ENCODE assay signal across 9 mouse cellular contexts in genomic region chr2:74715504-74716241, GRCm38 (mm10). TPM values are rescaled to one million over a fixed set of nuclear protein-coding genes. Genes with fewer than 3 reads are reported as not detected.
DNase-seq lines count a peak whose midpoint lies in the region; ATAC-seq and TF ChIP-seq lines count a peak whose summit lies in the region.
"Had no signal": no experiment of that assay in that cellular context is flagged by ENCODE, and none has a peak within 500 bp of the region (broad histone marks: within the 10 kb centered on the region; RNA-seq: fewer than 3 reads in every experiment).

No protein-coding gene starts in this region.

- dilution Hi-C loops in CH12.LX (cut with MboI; ENCODE audit: extremely low pct_ligation_motif_present, extremely low pct_unique_long_range_greater_than_20kb, low sequenced_read_pairs), result no loop called here

- no peak overlapping the region for H3K9ac ChIP-seq in CH12.LX (ENCODE audit: insufficient read depth, low read depth)
- H3K9ac ChIP-seq in forebrain, embryonic 12.5 days, result no peak overlapping the region
- no peak overlapping the region for H3K9ac ChIP-seq in heart, embryonic 16.5 days (ENCODE audit: low read length)
- no peak overlapping the region for H3K9ac ChIP-seq in liver, embryonic 12.5 days
- peak overlapping the region; percentile 100 for H3K9ac ChIP-seq in neural tube, embryonic 11.5 days (ENCODE audit: low read length)

- no peaks in the 10 kb centered on the region for H3K36me3 ChIP-seq in CH12.LX (replicated peaks in 1 of 2; ENCODE audit: control insufficient read depth in 1 of 2, insufficient read depth in 1 of 2, low read length in 1 of 2)
- H3K36me3 ChIP-seq in forebrain, embryonic 12.5 days (replicated peaks), result no peaks in the 10 kb centered on the region
- no peaks in the 10 kb centered on the region for H3K36me3 ChIP-seq in heart, embryonic 16.5 days (ENCODE audit: control insufficient read depth, insufficient read depth)
- H3K36me3 ChIP-seq in liver, embryonic 12.5 days, result no peaks in the 10 kb centered on the region
- no peaks in the 10 kb centered on the region for H3K36me3 ChIP-seq in neural tube, embryonic 11.5 days (ENCODE audit: control insufficient read depth, insufficient read depth, low read length)

- peak overlapping the region; percentile 67; the same call in 1 of the 2 replicates for H3K4me2 ChIP-seq in CH12.LX (ENCODE audit: insufficient read depth, low read depth, poor library complexity, severe bottlenecking)
- H3K4me2 ChIP-seq in forebrain, embryonic 12.5 days, result peak overlapping the region; percentile 50
- H3K4me2 ChIP-seq in heart, embryonic 16.5 days (ENCODE audit: low read depth, low read length), result peak overlapping the region; percentile 35
- peak overlapping the region; percentile 40 for H3K4me2 ChIP-seq in liver, embryonic 12.5 days
- H3K4me2 ChIP-seq in neural tube, embryonic 11.5 days (ENCODE audit: low read depth), result peak overlapping the region; percentile 75

- no peaks in the 10 kb centered on the region for H3K79me2 ChIP-seq in CH12.LX (replicated peaks; ENCODE audit: control insufficient read depth, extremely low read depth, insufficient read depth, poor library complexity, severe bottlenecking)

- TF ChIP-seq CTCF in CH12.LX (conservative IDR thresholded peaks at IDR 0.05 in 1 of 2, IDR thresholded peaks at IDR 0.05 in 1 of 2; ENCODE audit: low read depth in 2 of 2, low read length in 2 of 2), result peak; percentile 49 to 83

- in situ Hi-C loops in CH12.LX (cut with MboI; ENCODE audit: low pct_ligation_motif_present, low pct_unique_long_range_greater_than_20kb, low sequenced_read_pairs), result loop anchor here (5.0 to 25.0 kb wide), 2 partner anchors 247 to 872 kb away; no protein-coding TSS in a partner anchor

- ATAC-seq in forebrain, embryonic 12.5 days (ENCODE audit: low FRiP score), result peak; percentile 81
- ATAC-seq in heart, embryonic 16.5 days (replicated peaks; ENCODE audit: extremely low read depth, insufficient read depth, low FRiP score), result peak; percentile 76; the same call in 1 of the 2 replicates
- peak; percentile 24; the same call in 1 of the 2 replicates for ATAC-seq in liver, embryonic 12.5 days
- ATAC-seq in neural tube, embryonic 11.5 days (ENCODE audit: insufficient read depth, low FRiP score, low TSS enrichment), result peak; percentile 58; the same call in 1 of the 2 replicates

- TF ChIP-seq RAD21 in CH12.LX (IDR thresholded peaks at IDR 0.05; ENCODE audit: low read depth, low read length), result peak; percentile 80

- H3K27ac ChIP-seq in CH12.LX (ENCODE audit: insufficient read depth, low read depth), result 0 out of 2 replicates have a peak overlapping the region, but pooled peaks have one; percentile 16
- H3K27ac ChIP-seq in forebrain, embryonic 12.5 days, result no peak overlapping the region
- H3K27ac ChIP-seq in heart, embryonic 16.5 days (ENCODE audit: low read length), result no peak overlapping the region
- no peak overlapping the region for H3K27ac ChIP-seq in liver, embryonic 12.5 days
- H3K27ac ChIP-seq in neural tube, embryonic 11.5 days (ENCODE audit: low read depth, low read length), result peak overlapping the region; percentile 93
- H3K27ac ChIP-seq: macrophage had no signal

- 3% methylated on average over 26 of the region's 26 CpGs for WGBS in forebrain, embryonic 12.5 days
- 3% methylated on average over 26 of the region's 26 CpGs for WGBS in heart, embryonic 16.5 days
- 3% methylated on average over 26 of the region's 26 CpGs for WGBS in liver, embryonic 12.5 days (ENCODE audit: insufficient replicate concordance)
- 2% methylated on average over 26 of the region's 26 CpGs for WGBS in neural tube, embryonic 11.5 days

- peaks cover 8 to 21% of the 10 kb centered on the region in 2 experiments for H3K4me1 ChIP-seq in CH12.LX (ENCODE audit: control insufficient read depth in 1 of 2, insufficient read depth in 2 of 2)
- H3K4me1 ChIP-seq in forebrain, embryonic 12.5 days, result peaks cover 8% of the 10 kb centered on the region
- H3K4me1 ChIP-seq in heart, embryonic 16.5 days (ENCODE audit: control insufficient read depth, insufficient read depth, low read length), result peaks cover 7% of the 10 kb centered on the region; the same call in 1 of the 2 replicates
- peaks cover 6% of the 10 kb centered on the region; the same call in 1 of the 2 replicates for H3K4me1 ChIP-seq in liver, embryonic 12.5 days
- H3K4me1 ChIP-seq in neural tube, embryonic 11.5 days (ENCODE audit: control insufficient read depth, insufficient read depth, low read length), result peaks cover 32% of the 10 kb centered on the region

- no peak for TF ChIP-seq EP300 in CH12.LX (IDR thresholded peaks at IDR 0.05; ENCODE audit: low read length)

- no peaks in the 10 kb centered on the region for H3K27me3 ChIP-seq in CH12.LX (replicated peaks)
- peaks cover 100% of the 10 kb centered on the region for H3K27me3 ChIP-seq in forebrain, embryonic 12.5 days
- H3K27me3 ChIP-seq in heart, embryonic 16.5 days (ENCODE audit: control insufficient read depth, insufficient read depth, low read length), result peaks cover 90% of the 10 kb centered on the region
- H3K27me3 ChIP-seq in liver, embryonic 12.5 days (replicated peaks), result peaks cover 99% of the 10 kb centered on the region
- H3K27me3 ChIP-seq in neural tube, embryonic 11.5 days (ENCODE audit: control insufficient read depth, insufficient read depth, low read length), result no peaks in the 10 kb centered on the region

- peaks cover 4% of the 10 kb centered on the region for H3K9me3 ChIP-seq in CH12.LX (replicated peaks; ENCODE audit: low read length)
- H3K9me3 ChIP-seq in forebrain, embryonic 12.5 days, result no peaks in the 10 kb centered on the region
- no peaks in the 10 kb centered on the region for H3K9me3 ChIP-seq in heart, embryonic 16.5 days (replicated peaks; ENCODE audit: control insufficient read depth, low read length)
- no peaks in the 10 kb centered on the region for H3K9me3 ChIP-seq in liver, embryonic 12.5 days (replicated peaks)
- H3K9me3 ChIP-seq in neural tube, embryonic 11.5 days (ENCODE audit: control insufficient read depth, low read length), result no peaks in the 10 kb centered on the region

- peak; percentile 95 for DNase-seq in CH12.LX (ENCODE audit: extremely low read depth)
- DNase-seq in brain, adult 2 months (ENCODE audit: low read depth, low spot score), result peak; percentile 78
- DNase-seq in kidney, postnatal 14 days, result peak; percentile 94
- DNase-seq in neural tube, embryonic 11.5 days (ENCODE audit: low spot score), result peak; percentile 95
- DNase-seq in thymus, postnatal 0 days (ENCODE audit: low spot score), result peak; percentile 87

- H3K4me3 ChIP-seq in CH12.LX (replicated peaks in 1 of 3; ENCODE audit: low read depth in 2 of 3, low read length in 2 of 3, poor library complexity in 1 of 3), result peak overlapping the region in 2 of 3 experiments; percentile 36 to 47
- H3K4me3 ChIP-seq in forebrain, embryonic 12.5 days (replicated peaks), result peak overlapping the region; percentile 21
- H3K4me3 ChIP-seq in heart, embryonic 16.5 days (ENCODE audit: low read length), result peak overlapping the region; percentile 15
- H3K4me3 ChIP-seq in liver, embryonic 12.5 days, result peak overlapping the region; percentile 1; the same call in 1 of the 2 replicates
- peak overlapping the region; percentile 98 for H3K4me3 ChIP-seq in neural tube, embryonic 11.5 days (ENCODE audit: low read depth, low read length)

- TF ChIP-seq POLR2A in CH12.LX (IDR thresholded peaks at IDR 0.05; ENCODE audit: low read depth, low read length), result peak; percentile 42; the same call in 1 of the 2 replicates

RNA-seq across cellular contexts. Expression of gene Hoxd4, which starts 3.9 kb away (rescaled TPM):
- total RNA-seq in CH12.LX (2012; rRNA removed) (8.4 and 9.8 TPM in 2 replicates), CH12.LX (2014; rRNA removed) (6.0 and 7.2 TPM in 2 replicates)
- 5.4 and 6.3 TPM in 2 replicates for polyA plus RNA-seq in CH12.LX (2012; ENCODE audit: insufficient read length, low read depth)
- not detected in 2 replicates for polyA plus RNA-seq in forebrain, embryonic 12.5 days (2016; fragmentation: Nextera tagmentation; extraction: Ambion mirVana)
- polyA plus RNA-seq in heart, embryonic 16.5 days (2015; fragmentation: Nextera tagmentation; extraction: Ambion mirVana), result 0.18 TPM in 1 of 2 replicates, not detected in the other
- not detected in 2 replicates for polyA plus RNA-seq in liver, embryonic 12.5 days (2016; fragmentation: Nextera tagmentation; extraction: Ambion mirVana)
- polyA plus RNA-seq in neural tube, embryonic 11.5 days (2014; fragmentation: Nextera tagmentation; extraction: Ambion mirVana), result 9.2 and 11.2 TPM in 2 replicates
- polyA plus RNA-seq in thymus, postnatal 0 days (2015; fragmentation: Nextera tagmentation; extraction: Ambion mirVana), result 0.17 TPM in 1 of 2 replicates, not detected in the other
- polyA plus RNA-seq: macrophage had no signal

RNA-seq across cellular contexts. Expression of gene Hoxd3, which starts 3.9 kb away (rescaled TPM):
- total RNA-seq in CH12.LX (2012; rRNA removed) (0.50 TPM in 1 of 2 replicates, not detected in the other), CH12.LX (2014; rRNA removed) (0.12 and 0.14 TPM in 2 replicates)
- 1.0 and 1.1 TPM in 2 replicates for polyA plus RNA-seq in CH12.LX (2012; ENCODE audit: insufficient read length, low read depth)
- not detected in 2 replicates for polyA plus RNA-seq in forebrain, embryonic 12.5 days (2016; fragmentation: Nextera tagmentation; extraction: Ambion mirVana)
- 0.44 and 0.66 TPM in 2 replicates for polyA plus RNA-seq in heart, embryonic 16.5 days (2015; fragmentation: Nextera tagmentation; extraction: Ambion mirVana)
- 0.18 and 0.30 TPM in 2 replicates for polyA plus RNA-seq in liver, embryonic 12.5 days (2016; fragmentation: Nextera tagmentation; extraction: Ambion mirVana)
- polyA plus RNA-seq in neural tube, embryonic 11.5 days (2014; fragmentation: Nextera tagmentation; extraction: Ambion mirVana), result 52.7 and 55.0 TPM in 2 replicates
- 0.10 and 0.37 TPM in 2 replicates for polyA plus RNA-seq in thymus, postnatal 0 days (2015; fragmentation: Nextera tagmentation; extraction: Ambion mirVana)
- polyA plus RNA-seq: macrophage had no signal

RNA-seq across cellular contexts. Expression of gene Gm28230, which starts 10.9 kb away (rescaled TPM):
- 0.80 and 0.89 TPM in 2 replicates for total RNA-seq in CH12.LX (2012; rRNA removed)
- total RNA-seq in CH12.LX (2014; rRNA removed), result 0.84 and 1.1 TPM in 2 replicates
- 0.85 and 1.7 TPM in 2 replicates for polyA plus RNA-seq in CH12.LX (2012; ENCODE audit: insufficient read length, low read depth)
- not detected in 2 replicates for polyA plus RNA-seq in forebrain, embryonic 12.5 days (2016; fragmentation: Nextera tagmentation; extraction: Ambion mirVana)
- not detected in 2 replicates for polyA plus RNA-seq in heart, embryonic 16.5 days (2015; fragmentation: Nextera tagmentation; extraction: Ambion mirVana)
- not detected in 2 replicates for polyA plus RNA-seq in liver, embryonic 12.5 days (2016; fragmentation: Nextera tagmentation; extraction: Ambion mirVana)
- polyA plus RNA-seq in neural tube, embryonic 11.5 days (2014; fragmentation: Nextera tagmentation; extraction: Ambion mirVana), result 3.9 and 5.5 TPM in 2 replicates
- polyA plus RNA-seq in thymus, postnatal 0 days (2015; fragmentation: Nextera tagmentation; extraction: Ambion mirVana), result not detected in 2 replicates
- polyA plus RNA-seq: macrophage had no signal

RNA-seq across cellular contexts. Expression of gene Hoxd8, which starts 11.3 kb away (rescaled TPM):
- not detected in 2 replicates for total RNA-seq in CH12.LX (2012; rRNA removed)
- 0.20 and 0.76 TPM in 2 replicates for total RNA-seq in CH12.LX (2014; rRNA removed)
- polyA plus RNA-seq in CH12.LX (2012; ENCODE audit: insufficient read length, low read depth), result 0.15 and 0.31 TPM in 2 replicates
- polyA plus RNA-seq in forebrain, embryonic 12.5 days (2016; fragmentation: Nextera tagmentation; extraction: Ambion mirVana), result 0.08 TPM in 1 of 2 replicates, not detected in the other
- 0.26 and 0.42 TPM in 2 replicates for polyA plus RNA-seq in heart, embryonic 16.5 days (2015; fragmentation: Nextera tagmentation; extraction: Ambion mirVana)
- polyA plus RNA-seq in liver, embryonic 12.5 days (2016; fragmentation: Nextera tagmentation; extraction: Ambion mirVana), result 0.11 and 0.14 TPM in 2 replicates
- 21.3 and 23.1 TPM in 2 replicates for polyA plus RNA-seq in neural tube, embryonic 11.5 days (2014; fragmentation: Nextera tagmentation; extraction: Ambion mirVana)
- polyA plus RNA-seq in thymus, postnatal 0 days (2015; fragmentation: Nextera tagmentation; extraction: Ambion mirVana), result 0.72 and 0.73 TPM in 2 replicates
- polyA plus RNA-seq: macrophage had no signal

RNA-seq across cellular contexts. Expression of gene Hoxd9, which starts 18.1 kb away (rescaled TPM):
- total RNA-seq in CH12.LX (2012; rRNA removed) (not detected in 2 replicates), CH12.LX (2014; rRNA removed) (not detected in 2 replicates)
- polyA plus RNA-seq in CH12.LX (2012; ENCODE audit: insufficient read length, low read depth), result not detected in 2 replicates
- not detected in 2 replicates for polyA plus RNA-seq in forebrain, embryonic 12.5 days (2016; fragmentation: Nextera tagmentation; extraction: Ambion mirVana)
- polyA plus RNA-seq in heart, embryonic 16.5 days (2015; fragmentation: Nextera tagmentation; extraction: Ambion mirVana), result 0.11 and 0.21 TPM in 2 replicates
- 0.06 TPM in 1 of 2 replicates, not detected in the other for polyA plus RNA-seq in liver, embryonic 12.5 days (2016; fragmentation: Nextera tagmentation; extraction: Ambion mirVana)
- 14.3 and 17.3 TPM in 2 replicates for polyA plus RNA-seq in neural tube, embryonic 11.5 days (2014; fragmentation: Nextera tagmentation; extraction: Ambion mirVana)
- 0.28 and 0.52 TPM in 2 replicates for polyA plus RNA-seq in thymus, postnatal 0 days (2015; fragmentation: Nextera tagmentation; extraction: Ambion mirVana)
- polyA plus RNA-seq: macrophage had no signal

Comparison
In these comparisons a context has a peak if more than half of its experiments do, and no peak if none do; other contexts are left out.
1. H3K27ac ChIP-seq: peak in CH12.LX (single experiment) and neural tube, embryonic 11.5 days (single experiment); none in forebrain, embryonic 12.5 days (single experiment), heart, embryonic 16.5 days (single experiment) and liver, embryonic 12.5 days (single experiment).
2. H3K4me3 ChIP-seq: peak in every context shown above with its lines; median percentile 98 in neural tube, embryonic 11.5 days; 42 in CH12.LX; 21 in forebrain, embryonic 12.5 days; 15 in heart, embryonic 16.5 days; 1 in liver, embryonic 12.5 days.
3. ATAC-seq: peak in every context shown above with its lines; median percentile 81 in forebrain, embryonic 12.5 days; 76 in heart, embryonic 16.5 days; 58 in neural tube, embryonic 11.5 days; 24 in liver, embryonic 12.5 days.
4. RNA of gene Hoxd3, which starts 3.9 kb away (polyA plus RNA-seq): 52.7 to 55.0 TPM in neural tube, embryonic 11.5 days; 1.0 to 1.1 TPM in CH12.LX, 0.44 to 0.66 TPM in heart, embryonic 16.5 days, 0.18 to 0.30 TPM in liver, embryonic 12.5 days, 0.10 to 0.37 TPM in thymus, postnatal 0 days and not detected in forebrain, embryonic 12.5 days; every median in the first group is over 10 times any median in the second.
5. Peak in every context shown above with its lines, with median percentiles within 50 percentile points of each other: DNase-seq and H3K4me2 ChIP-seq.